Mouse (Mus musculus) heart, embryonic 15.5 days (tissue): ENCODE measurements around the gene Parn. TPM values are rescaled to one million over a fixed set of nuclear protein-coding genes. Genes with fewer than 3 reads are reported as not detected.

Source experiments
- polyA plus RNA-seq: library from polyadenylated mRNA; unstranded; fragments of >200 nt; fragmentation: Nextera tagmentation; extraction: Ambion mirVana; gene quantifications from 2 replicates; pipeline ENCODE4 v1.2.1, GENCODE M21; 2015

The Parn gene
- polyA plus RNA-seq, 1 experiment from 2014 or later, result 25.6 TPM

Other genes with a start within 250 kb of the Parn start
- 33.8 and 38.8 TPM in 2 replicates for gene Bfar, start 3.7 kb upstream of the Parn start, polyA plus RNA-seq
- 2.8 and 3.6 TPM in 2 replicates for gene 3110001I22Rik, start 3.8 kb upstream of the Parn start, polyA plus RNA-seq
- 0.18 and 0.68 TPM in 2 replicates for gene Pla2g10, start 62.8 kb upstream of the Parn start, polyA plus RNA-seq
- 47.0 and 50.1 TPM in 2 replicates for gene Rrn3, start 112.5 kb upstream of the Parn start, polyA plus RNA-seq
- 138 and 145 TPM in 2 replicates for gene Ntan1, start 150.7 kb upstream of the Parn start, polyA plus RNA-seq
- gene Pdxdc1, start 235.0 kb upstream of the Parn start, polyA plus RNA-seq, result 55.0 and 66.0 TPM in 2 replicates
- gene Mpv17l, start 235.0 kb upstream of the Parn start, polyA plus RNA-seq, result 2.0 and 2.7 TPM in 2 replicates